Mouse (Mus musculus): ENCODE measurements around the gene Naip6. TPM values are rescaled to one million over a fixed set of nuclear protein-coding genes. Genes with fewer than 3 reads are reported as not detected.
"Not testable (repeated sequence)": the region's sequence is repeated elsewhere in the genome, so short reads cannot be mapped to it uniquely, and the experiment has no call there.

Naip6 gene
- polyA plus RNA-seq (2011; ENCODE audit: insufficient read depth, insufficient read length, low read depth, missing spikeins): 0.35 and 0.39 TPM in 2 replicates

- H3K4me1 ChIP-seq (ENCODE audit: control insufficient read depth, insufficient read depth, low read length); H3K9me3 ChIP-seq (replicated peaks; ENCODE audit: control insufficient read depth, insufficient read depth, low read length, poor library complexity, severe bottlenecking); H3K4me3 ChIP-seq (ENCODE audit: low read depth, low read length): not testable (repeated sequence)
Measured at GRCm38 (mm10) chr13:100317256-100317893, at the start of gene Naip6. TSS of gene Naip6 (minus strand) at chr13:100317674.

GRCm38 (mm10) chr13:100352315-100352714 is 34.8 kb upstream of the Naip6 start:
- not testable (repeated sequence) for H3K27me3 ChIP-seq (ENCODE audit: control insufficient read depth, insufficient read depth, low read length, poor library complexity, severe bottlenecking); H3K4me3 ChIP-seq (ENCODE audit: low read depth, low read length); H3K9me3 ChIP-seq (replicated peaks; ENCODE audit: control insufficient read depth, insufficient read depth, low read length, poor library complexity, severe bottlenecking); H3K4me1 ChIP-seq (ENCODE audit: control insufficient read depth, insufficient read depth, low read length); H3K9ac ChIP-seq (ENCODE audit: low read depth, poor library complexity, severe bottlenecking); H3K36me3 ChIP-seq (ENCODE audit: control insufficient read depth, insufficient read depth, low read length, poor library complexity, severe bottlenecking); H3K27ac ChIP-seq (ENCODE audit: insufficient read depth, low read length)

More at GRCm38 (mm10) chr13:100317256-100317893, at the start of gene Naip6:
- H3K36me3 ChIP-seq (ENCODE audit: control insufficient read depth, insufficient read depth, low read length, poor library complexity, severe bottlenecking); H3K9ac ChIP-seq (ENCODE audit: low read depth, poor library complexity, severe bottlenecking); H3K27me3 ChIP-seq (ENCODE audit: control insufficient read depth, insufficient read depth, low read length, poor library complexity, severe bottlenecking); H3K27ac ChIP-seq (ENCODE audit: insufficient read depth, low read length): not testable (repeated sequence)

- H3K27me3 ChIP-seq (ENCODE audit: control insufficient read depth, insufficient read depth, low read length, poor library complexity, severe bottlenecking); H3K4me3 ChIP-seq (ENCODE audit: low read depth, low read length); H3K27ac ChIP-seq (ENCODE audit: insufficient read depth, low read length); H3K9ac ChIP-seq (ENCODE audit: low read depth, poor library complexity, severe bottlenecking); H3K36me3 ChIP-seq (ENCODE audit: control insufficient read depth, insufficient read depth, low read length, poor library complexity, severe bottlenecking); H3K9me3 ChIP-seq (replicated peaks; ENCODE audit: control insufficient read depth, insufficient read depth, low read length, poor library complexity, severe bottlenecking); H3K4me1 ChIP-seq (ENCODE audit: control insufficient read depth, insufficient read depth, low read length): not testable (repeated sequence)
Measured at GRCm38 (mm10) chr13:100349510-100350173, 32.2 kb upstream of the Naip6 start.

DNA sequence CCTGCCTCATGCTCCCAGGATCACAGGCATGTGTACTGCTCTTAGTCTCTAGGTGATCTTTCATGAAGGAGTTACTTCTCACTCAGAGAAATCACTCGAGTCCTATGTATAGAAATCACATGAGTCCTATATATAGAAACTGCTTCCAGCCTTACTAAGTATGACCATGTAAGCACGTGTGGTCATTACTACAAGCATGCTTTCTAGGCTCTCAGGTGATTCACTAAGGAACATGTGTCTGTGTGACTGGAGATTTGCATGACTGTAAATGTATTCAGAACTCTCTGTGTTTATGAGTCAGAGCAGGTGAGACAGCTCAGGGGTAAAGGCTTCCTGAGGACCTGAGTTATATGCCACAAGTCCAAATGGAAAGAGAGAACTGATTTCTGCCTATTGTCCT is 24.3 kb upstream of the Naip6 start:
- H3K36me3 ChIP-seq (ENCODE audit: control insufficient read depth, insufficient read depth, low read length, poor library complexity, severe bottlenecking): no peaks in the 10 kb centered on the region
- TF ChIP-seq POLR2A (IDR thresholded peaks at IDR 0.05; ENCODE audit: insufficient read depth, low read length): no peak
- no peak for TF ChIP-seq CTCF (IDR thresholded peaks at IDR 0.05; ENCODE audit: low read depth, low read length)
- no peak for TF ChIP-seq EP300 (IDR thresholded peaks at IDR 0.05; ENCODE audit: insufficient read depth, low read depth, low read length)
- no peak overlapping the region for H3K4me3 ChIP-seq (ENCODE audit: low read depth, low read length)
- no peak overlapping the region for H3K27ac ChIP-seq (ENCODE audit: insufficient read depth, low read length)
- 0 out of 2 replicates have a peak, but pooled peaks cover 4% of the 10 kb centered on the region for H3K9me3 ChIP-seq (replicated peaks; ENCODE audit: control insufficient read depth, insufficient read depth, low read length, poor library complexity, severe bottlenecking)
- H3K27me3 ChIP-seq (ENCODE audit: control insufficient read depth, insufficient read depth, low read length, poor library complexity, severe bottlenecking): no peaks in the 10 kb centered on the region; the same call in 1 of the 2 replicates
- H3K4me1 ChIP-seq (ENCODE audit: control insufficient read depth, insufficient read depth, low read length): no peaks in the 10 kb centered on the region
- no peak overlapping the region for H3K9ac ChIP-seq (ENCODE audit: low read depth, poor library complexity, severe bottlenecking)

GRCm38 (mm10) chr13:100331728-100332127 is 14.3 kb upstream of the Naip6 start:
- H3K27ac ChIP-seq (ENCODE audit: insufficient read depth, low read length); H3K27me3 ChIP-seq (ENCODE audit: control insufficient read depth, insufficient read depth, low read length, poor library complexity, severe bottlenecking); H3K4me3 ChIP-seq (ENCODE audit: low read depth, low read length); H3K9ac ChIP-seq (ENCODE audit: low read depth, poor library complexity, severe bottlenecking); H3K9me3 ChIP-seq (replicated peaks; ENCODE audit: control insufficient read depth, insufficient read depth, low read length, poor library complexity, severe bottlenecking); H3K4me1 ChIP-seq (ENCODE audit: control insufficient read depth, insufficient read depth, low read length); H3K36me3 ChIP-seq (ENCODE audit: control insufficient read depth, insufficient read depth, low read length, poor library complexity, severe bottlenecking): not testable (repeated sequence)

DNA sequence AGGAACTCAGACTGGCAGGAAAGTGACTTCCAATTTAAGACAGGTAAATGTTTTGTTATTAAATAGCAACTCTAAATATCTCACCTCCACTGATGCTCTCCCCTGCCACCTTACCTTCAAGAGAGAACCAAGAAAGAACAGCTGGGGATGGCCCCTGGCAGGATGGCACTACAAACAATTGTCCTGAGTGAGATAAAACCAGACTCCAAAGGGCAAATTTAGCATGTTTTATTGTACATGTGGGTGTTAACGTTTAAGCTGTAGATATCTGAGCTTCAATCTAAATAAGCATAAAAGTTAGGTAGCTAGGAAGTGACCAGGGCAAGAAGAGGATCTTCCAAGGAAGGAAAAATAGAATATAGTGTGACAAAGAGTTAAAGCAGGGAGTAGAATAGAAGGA is 11.4 kb upstream of the Naip6 start:
- not testable (repeated sequence) for H3K4me1 ChIP-seq (ENCODE audit: control insufficient read depth, insufficient read depth, low read length); H3K36me3 ChIP-seq (ENCODE audit: control insufficient read depth, insufficient read depth, low read length, poor library complexity, severe bottlenecking); H3K27me3 ChIP-seq (ENCODE audit: control insufficient read depth, insufficient read depth, low read length, poor library complexity, severe bottlenecking); H3K9ac ChIP-seq (ENCODE audit: low read depth, poor library complexity, severe bottlenecking); H3K4me3 ChIP-seq (ENCODE audit: low read depth, low read length); H3K9me3 ChIP-seq (replicated peaks; ENCODE audit: control insufficient read depth, insufficient read depth, low read length, poor library complexity, severe bottlenecking); H3K27ac ChIP-seq (ENCODE audit: insufficient read depth, low read length)

DNA sequence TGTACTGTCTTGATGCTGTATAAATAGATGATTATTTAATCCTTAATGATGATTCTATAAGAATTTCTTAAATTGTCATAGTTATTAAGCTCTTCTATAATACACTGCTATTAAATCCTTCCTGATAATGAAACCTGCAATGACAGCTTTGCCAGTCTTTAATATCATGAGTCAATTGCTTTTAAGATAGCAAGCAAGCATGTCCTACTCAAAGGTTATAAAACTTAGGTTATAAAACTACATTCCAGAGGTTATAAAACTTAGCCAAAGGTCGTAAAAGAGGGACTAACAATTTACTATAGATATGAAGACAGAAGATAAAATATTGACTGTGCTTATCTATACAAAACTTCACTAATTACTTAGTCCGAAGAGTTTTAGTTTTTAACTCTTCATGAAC is 10.6 kb upstream of the Naip6 start:
- H3K9me3 ChIP-seq (replicated peaks; ENCODE audit: control insufficient read depth, insufficient read depth, low read length, poor library complexity, severe bottlenecking); H3K9ac ChIP-seq (ENCODE audit: low read depth, poor library complexity, severe bottlenecking); H3K4me3 ChIP-seq (ENCODE audit: low read depth, low read length); H3K36me3 ChIP-seq (ENCODE audit: control insufficient read depth, insufficient read depth, low read length, poor library complexity, severe bottlenecking); H3K4me1 ChIP-seq (ENCODE audit: control insufficient read depth, insufficient read depth, low read length); H3K27ac ChIP-seq (ENCODE audit: insufficient read depth, low read length); H3K27me3 ChIP-seq (ENCODE audit: control insufficient read depth, insufficient read depth, low read length, poor library complexity, severe bottlenecking): not testable (repeated sequence)

DNA sequence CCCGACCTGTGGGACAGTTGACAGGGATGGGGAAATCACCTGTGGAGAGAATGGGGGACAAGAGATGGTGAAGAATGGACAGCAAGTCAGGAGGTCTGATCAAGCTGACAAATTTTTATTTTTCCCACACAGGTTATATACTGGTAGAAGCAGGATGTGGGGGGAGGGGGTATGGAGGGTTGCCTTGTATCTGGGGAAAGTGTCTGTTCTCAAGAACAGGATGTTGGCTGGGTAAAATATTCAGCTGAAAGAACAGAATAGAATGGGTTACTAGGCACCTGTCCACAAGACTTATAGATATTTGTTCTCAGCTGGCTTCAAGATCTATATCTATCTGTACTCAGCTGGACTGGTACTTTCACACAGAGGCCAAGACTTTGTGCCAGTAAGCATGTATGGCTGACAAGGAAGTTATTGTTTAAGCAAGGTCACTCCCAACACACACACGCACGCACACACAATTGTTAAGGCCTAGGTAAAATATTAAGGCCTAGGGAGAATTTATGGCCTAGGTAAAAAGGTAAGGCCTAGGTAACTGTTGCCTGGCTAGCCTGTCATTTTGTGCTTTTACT is 4.9 kb upstream of the Naip6 start:
- H3K4me3 ChIP-seq (ENCODE audit: low read depth, low read length); H3K4me1 ChIP-seq (ENCODE audit: control insufficient read depth, insufficient read depth, low read length); H3K36me3 ChIP-seq (ENCODE audit: control insufficient read depth, insufficient read depth, low read length, poor library complexity, severe bottlenecking); H3K9ac ChIP-seq (ENCODE audit: low read depth, poor library complexity, severe bottlenecking); H3K9me3 ChIP-seq (replicated peaks; ENCODE audit: control insufficient read depth, insufficient read depth, low read length, poor library complexity, severe bottlenecking); H3K27ac ChIP-seq (ENCODE audit: insufficient read depth, low read length); H3K27me3 ChIP-seq (ENCODE audit: control insufficient read depth, insufficient read depth, low read length, poor library complexity, severe bottlenecking): not testable (repeated sequence)
